Mouse (Mus musculus): ENCODE data around the gene Hapln4.
A peak's percentile ranks its signal among the peaks of the same experiment; 100 is the strongest.
"Not testable (repeated sequence)": the region's sequence is repeated elsewhere in the genome, so short reads cannot be mapped to it uniquely, and the experiment has no call there.

Gene Hapln4

GRCm38 (mm10) chr8:70083285-70083684 lies at the start of gene Hapln4:
TSS of gene Hapln4 (plus strand) at chr8:70083457.
- DNase-seq (ENCODE audit: low read depth, low spot score), result no peak

- DNase-seq (ENCODE audit: low read depth, low spot score), result no peak
These were observed 45.3 kb upstream of the Hapln4 start for GRCm38 (mm10) chr8:70037994-70038393.

DNA sequence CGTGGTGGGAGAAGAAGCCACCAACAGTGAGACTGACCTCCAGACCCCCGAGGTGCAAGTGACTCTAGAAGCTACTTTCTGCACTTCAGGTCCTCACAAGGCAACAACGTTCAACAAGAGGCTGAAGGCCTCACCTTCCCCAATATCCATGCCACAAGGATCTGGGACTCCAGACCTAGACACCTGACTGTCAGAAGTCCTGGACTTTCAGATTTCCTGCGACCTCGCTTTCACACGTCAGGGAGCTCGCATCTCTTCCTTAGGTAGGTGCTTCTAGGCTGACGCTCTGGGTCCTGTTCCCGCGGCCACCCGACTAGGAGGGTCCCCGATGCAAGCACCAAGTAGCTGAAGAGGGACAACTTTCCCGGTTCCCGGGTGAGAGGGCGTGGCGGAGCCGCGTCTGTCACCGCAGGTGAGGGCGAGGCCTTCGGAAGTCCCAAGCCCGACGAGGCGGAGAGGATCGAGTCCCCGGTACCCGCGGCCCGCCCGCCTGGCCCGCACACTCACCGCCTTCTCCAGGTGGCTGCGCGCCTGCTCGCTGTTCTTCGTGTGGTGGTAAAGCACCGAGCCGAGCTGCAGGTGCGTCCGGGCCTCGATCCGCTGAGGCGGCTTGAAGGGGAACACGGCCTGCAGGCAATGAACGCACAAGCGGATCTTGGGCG lies 41.2 kb upstream of the Hapln4 start:
- DNase-seq (ENCODE audit: low read depth, low spot score), result no peak

DNA sequence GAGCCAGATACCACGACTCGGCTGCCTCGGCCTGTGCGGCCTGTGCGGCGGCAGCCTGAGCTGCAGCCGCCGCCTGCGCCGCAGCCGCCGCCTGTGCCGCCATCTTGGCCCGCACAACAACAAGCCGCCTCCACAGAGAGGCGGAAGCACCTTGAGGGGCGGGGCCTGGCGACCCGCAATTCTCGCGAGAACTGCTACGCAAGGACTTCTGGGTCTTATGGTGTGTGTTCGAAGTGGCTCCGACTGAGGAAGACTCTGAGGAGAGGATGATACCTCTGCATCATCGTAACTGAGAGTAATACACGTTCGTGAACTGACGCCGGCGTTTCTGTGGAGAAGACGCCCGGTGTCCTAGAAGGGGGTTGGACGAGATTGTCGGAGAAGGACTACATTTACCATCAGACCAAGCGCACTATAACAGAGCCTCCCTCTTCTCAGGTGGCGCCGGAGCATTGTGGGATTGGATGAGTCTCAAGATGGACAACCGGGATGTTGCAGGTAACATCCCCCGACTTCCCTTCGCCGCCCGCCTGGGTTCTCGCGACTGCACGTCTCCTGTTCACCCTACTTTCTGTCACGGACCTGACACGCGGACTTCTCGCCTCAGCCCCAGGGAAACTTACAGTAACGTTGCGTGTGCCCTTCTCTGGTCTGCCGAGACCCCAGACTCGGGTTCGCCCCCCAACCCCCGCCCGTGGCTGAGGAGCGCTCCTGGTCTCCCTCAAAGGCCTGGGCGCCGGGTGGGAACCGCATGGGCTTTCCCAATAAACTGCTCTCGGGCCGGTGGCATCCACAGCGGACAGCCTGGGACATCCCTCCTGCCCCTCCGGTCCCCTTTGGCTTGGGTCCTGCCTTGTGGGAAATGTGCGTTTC lies 40.4 kb upstream of the Hapln4 start, which contains the start of the genes Mau2 and Sugp1:
TSS of gene Mau2 (minus strand) at position 152 of the 873 bp plus-strand sequence.
TSS of gene Sugp1 (plus strand) at position 231 of the 873 bp plus-strand sequence.
- peak; percentile 100 for DNase-seq (ENCODE audit: low read depth, low spot score)

GRCm38 (mm10) chr8:70043996-70044395 lies 39.3 kb upstream of the Hapln4 start:
- no peak for DNase-seq (ENCODE audit: low read depth, low spot score)

GRCm38 (mm10) chr8:70049662-70050061 lies 33.6 kb upstream of the Hapln4 start:
- no peak for DNase-seq (ENCODE audit: low read depth, low spot score)

DNA sequence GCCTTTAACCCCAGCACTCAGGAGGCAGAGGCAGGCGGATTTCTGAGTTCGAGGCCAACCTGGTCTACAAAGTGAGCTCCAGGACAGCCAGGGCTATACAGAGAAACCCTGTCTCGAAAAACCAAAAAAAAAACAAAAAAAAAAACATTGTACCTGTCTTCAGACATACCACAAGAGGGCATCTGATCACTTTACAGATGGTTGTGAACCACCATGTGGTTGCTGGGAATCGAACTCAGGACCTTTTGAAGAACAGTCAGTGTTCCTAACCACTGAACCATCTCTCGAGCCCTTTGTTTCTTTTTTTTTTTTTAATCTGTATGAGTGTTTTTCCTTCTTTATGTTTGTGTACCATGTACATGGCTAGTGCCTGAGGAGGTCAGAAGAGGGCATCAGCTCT lies 32.8 kb upstream of the Hapln4 start:
- DNase-seq (ENCODE audit: low read depth, low spot score), result not testable (repeated sequence)

GRCm38 (mm10) chr8:70057721-70058120 lies 25.5 kb upstream of the Hapln4 start:
- DNase-seq (ENCODE audit: low read depth, low spot score), result no peak

DNA sequence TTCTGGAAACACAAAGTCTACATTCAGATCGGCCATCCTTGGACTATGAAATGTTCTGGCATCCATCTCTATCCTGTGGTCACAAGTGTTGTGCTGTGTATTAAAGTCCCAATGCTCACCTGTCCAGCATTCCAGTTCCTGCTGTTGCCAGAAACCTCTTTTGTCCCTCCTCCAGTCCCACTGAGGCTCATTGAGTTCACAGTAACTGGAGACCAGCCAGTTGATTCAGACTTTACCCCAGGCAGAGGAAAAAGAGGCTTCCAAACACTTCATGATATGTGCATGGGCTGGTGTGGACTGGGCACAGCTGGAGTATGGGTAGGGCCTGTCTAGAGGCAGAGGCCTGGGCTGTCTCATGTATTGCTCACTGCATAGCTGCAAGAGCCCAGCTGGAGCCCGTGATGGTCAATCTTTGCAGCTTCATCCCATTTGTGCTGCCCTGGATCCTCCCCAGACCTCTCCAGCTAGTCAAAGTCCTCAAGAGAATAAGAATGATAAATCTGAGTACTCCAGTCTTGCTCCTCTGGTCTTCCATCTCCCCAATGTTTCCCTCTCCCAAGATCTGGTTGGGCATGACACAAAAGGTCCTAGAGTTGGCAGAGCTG lies 11.3 kb upstream of the Hapln4 start:
- DNase-seq (ENCODE audit: low read depth, low spot score), result no peak

DNA sequence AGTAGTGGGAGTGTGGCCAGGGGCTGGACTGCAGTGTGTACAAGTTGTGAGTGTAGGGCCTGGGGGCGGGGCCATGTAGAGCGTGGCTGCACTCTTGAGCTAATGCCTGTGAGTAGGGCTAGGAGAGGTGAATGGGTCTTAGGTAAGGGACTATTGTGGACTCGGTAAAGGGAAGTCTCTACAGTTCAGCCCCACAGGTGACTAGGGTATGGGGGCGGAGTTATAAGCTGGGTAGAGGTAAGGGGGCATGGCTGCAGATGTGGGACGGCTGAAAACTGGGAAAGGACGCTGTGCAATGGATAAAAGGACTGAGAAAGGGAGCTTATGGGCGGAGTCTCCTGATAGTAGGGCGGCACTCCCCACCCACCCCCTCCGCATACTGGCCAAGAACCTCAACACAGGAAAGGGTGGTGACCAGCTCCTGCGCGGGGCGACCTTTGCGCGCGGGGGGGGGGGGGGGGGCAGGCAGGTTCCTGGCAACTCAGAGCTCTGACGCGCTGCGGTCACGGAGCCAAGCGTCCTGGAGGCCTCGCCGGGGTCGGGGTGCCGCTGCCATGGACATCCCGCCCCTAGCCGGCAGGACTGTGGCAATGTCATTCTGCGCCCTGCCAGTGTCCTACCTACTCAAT lies 10.7 kb upstream of the Hapln4 start, which contains the start of gene Tm6sf2:
TSS of gene Tm6sf2 (plus strand) at position 484 of the 629 bp plus-strand sequence.
- DNase-seq (ENCODE audit: low read depth, low spot score), result no peak

DNA sequence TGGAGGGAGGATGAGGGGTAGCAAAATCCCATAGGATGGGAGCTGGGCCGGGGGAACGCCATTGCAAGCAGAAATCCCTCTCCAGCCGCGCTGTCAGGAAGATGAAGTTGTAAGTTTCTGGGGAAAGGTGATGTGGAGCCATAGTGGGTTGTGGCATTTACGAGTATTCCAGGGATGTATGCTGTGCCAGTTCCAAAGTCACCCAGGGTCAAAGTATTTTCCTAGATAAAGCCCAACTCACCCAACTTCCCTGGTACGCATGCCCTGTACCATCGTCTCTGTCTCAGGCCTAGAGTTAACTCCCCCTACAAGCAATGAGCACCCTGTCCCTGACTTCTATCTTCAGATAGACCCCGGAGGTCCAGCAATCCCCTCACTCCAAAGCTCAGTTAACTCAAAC lies 10.1 kb upstream of the Hapln4 start:
- DNase-seq (ENCODE audit: low read depth, low spot score), result no peak

DNA sequence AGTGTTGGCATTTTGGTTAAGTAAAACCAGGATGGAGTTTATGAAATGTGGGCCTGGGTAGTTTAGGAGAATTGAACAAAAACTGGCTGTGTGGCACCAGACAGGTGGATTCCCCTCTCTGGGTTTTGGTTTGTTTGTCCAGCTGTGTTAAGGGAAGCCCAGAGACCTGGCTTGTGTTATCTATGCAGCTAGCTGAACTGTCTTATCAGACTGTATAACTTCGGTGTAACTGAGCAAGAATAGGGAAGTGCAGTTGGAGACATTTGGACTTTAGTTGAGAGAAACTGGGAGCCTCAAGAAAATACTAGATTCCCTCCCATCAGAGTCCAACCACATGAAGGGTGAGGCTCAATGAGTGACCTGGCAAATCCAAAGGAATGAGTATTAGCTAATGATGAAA lies 9.6 kb upstream of the Hapln4 start:
- DNase-seq (ENCODE audit: low read depth, low spot score), result no peak

DNA sequence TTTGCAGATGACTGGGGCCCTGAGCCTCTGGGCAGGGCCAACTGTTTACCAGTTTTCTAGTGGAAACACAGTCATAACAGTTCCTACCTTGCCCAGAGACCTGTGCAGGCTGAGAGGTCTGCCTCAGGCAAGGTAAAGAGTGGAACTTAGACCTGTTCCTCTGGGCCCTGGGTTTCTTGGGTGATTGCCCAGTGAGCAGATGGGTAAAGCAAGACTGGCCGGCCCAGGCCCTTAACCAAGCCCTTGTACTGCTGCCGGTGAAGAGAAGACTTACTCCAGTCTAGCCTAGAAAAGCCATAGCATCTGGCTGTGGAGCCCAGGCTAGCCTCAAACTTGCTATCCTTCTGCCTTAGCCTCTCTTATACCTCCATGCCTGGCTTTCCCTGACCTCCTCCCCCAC lies 1.3 kb upstream of the Hapln4 start:
- no peak for DNase-seq (ENCODE audit: low read depth, low spot score)

DNA sequence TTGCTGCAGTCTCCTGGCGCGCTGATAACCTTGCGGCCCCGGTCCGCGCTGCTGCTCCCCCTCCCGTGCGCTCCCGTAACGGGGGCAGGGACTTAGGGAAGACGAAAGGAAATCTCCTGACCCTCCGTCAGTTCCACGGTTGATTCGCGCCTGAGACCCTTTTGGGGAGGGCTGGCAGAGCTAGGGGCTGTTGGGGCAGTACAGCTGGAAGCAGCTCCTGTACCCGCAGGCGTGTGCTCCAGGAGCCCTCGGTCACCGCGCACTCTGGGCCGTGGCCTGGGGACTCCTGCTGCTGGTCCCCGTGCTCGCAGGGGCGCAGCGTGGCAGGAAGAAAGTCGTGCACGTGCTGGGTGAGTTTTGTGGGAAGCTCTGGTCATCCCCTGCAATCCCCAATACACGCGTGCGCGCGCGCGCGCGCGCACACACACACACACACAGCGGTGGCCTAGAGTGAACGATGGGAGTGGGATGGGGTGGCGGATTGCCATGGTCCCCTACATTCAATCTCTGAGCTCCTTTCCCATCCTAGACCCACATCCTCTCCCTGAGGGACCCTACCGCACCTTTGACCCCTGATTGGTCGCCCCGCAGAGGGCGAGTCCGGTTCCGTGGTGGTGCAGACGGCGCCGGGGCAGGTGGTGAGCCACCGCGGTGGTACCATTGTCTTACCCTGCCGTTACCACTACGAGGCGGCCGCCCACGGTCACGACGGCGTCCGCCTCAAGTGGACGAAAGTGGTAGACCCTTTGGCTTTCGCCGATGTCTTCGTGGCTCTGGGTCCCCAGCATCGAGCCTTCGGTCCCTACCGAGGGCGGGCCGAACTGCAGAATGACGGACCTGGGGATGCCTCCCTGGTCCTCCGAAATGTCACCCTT lies 1.2 kb downstream of the Hapln4 start:
- DNase-seq (ENCODE audit: low read depth, low spot score), result no peak

- DNase-seq (ENCODE audit: low read depth, low spot score), result no peak
These were observed 2.9 kb downstream of the Hapln4 start for GRCm38 (mm10) chr8:70086151-70086550.

- DNase-seq (ENCODE audit: low read depth, low spot score), result no peak
These were observed 4.0 kb downstream of the Hapln4 start for GRCm38 (mm10) chr8:70087237-70087636.

- no peak for DNase-seq (ENCODE audit: low read depth, low spot score)
These were observed 4.8 kb downstream of the Hapln4 start for GRCm38 (mm10) chr8:70087836-70088650.

DNA sequence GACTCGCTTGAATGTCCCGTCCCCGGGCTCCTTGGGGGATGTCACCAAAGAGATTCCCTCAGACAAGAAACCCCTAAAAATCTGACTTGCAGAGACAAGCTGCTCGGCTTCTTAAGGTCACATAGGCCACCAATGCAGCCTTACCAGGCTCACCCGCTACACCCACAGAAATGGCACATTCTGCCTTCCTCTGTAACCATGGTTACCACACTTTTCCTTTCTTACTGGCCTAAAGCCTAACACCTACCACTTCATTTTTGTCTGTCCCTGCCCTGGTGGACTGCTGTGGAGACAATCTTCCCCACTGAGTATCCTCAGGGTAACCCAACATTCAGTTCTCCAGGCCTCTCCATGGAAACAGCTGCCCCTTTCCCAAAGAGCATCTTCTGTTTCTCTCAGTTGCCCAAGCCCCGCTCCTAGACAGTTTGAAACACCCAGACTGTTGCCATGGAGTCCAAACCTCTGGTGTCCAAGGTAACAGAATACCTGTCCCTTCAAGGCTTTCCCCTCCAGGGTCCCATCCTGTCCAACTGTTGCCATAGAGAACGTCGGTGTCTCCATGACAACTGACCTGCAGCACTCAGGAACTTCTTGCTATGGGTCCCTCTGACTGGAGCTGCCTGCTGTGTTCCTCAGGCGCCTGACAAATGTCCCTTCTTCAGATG lies 6.2 kb downstream of the Hapln4 start:
- no peak for DNase-seq (ENCODE audit: low read depth, low spot score)

GRCm38 (mm10) chr8:70092786-70093185 lies 9.5 kb downstream of the Hapln4 start:
- DNase-seq (ENCODE audit: low read depth, low spot score), result no peak

All from A20 (cell line).